Comparison of ENCODE assay signal across 22 mouse cellular contexts in genomic region chr2:12115479-12115878, GRCm38 (mm10).
"Had no signal": no experiment of that assay in that cellular context is flagged by ENCODE, and none has a peak within 500 bp of the region (broad histone marks: within the 10 kb centered on the region; RNA-seq: fewer than 3 reads in every experiment).

No protein-coding gene starts in this region.

- H3K9ac ChIP-seq: liver, embryonic 14.5 days; neural tube, embryonic 12.5 days; neural tube, embryonic 15.5 days; stomach, embryonic 15.5 days had no signal

- ATAC-seq: intestine, postnatal 0 days had no signal

- H3K4me3 ChIP-seq: layer of hippocampus, adult 2 months; left cerebral cortex, adult 2 months; neural tube, embryonic 12.5 days; neural tube, embryonic 15.5 days; stomach, embryonic 15.5 days had no signal

- DNase-seq: kidney, adult 9 months; kidney, postnatal 25 days; layer of hippocampus, adult 9-11 months; lung, adult 18-20 months; lung, postnatal 14 days; midbrain, embryonic 14.5 days; right cerebral cortex, adult 18-20 months; right cerebral cortex, postnatal 14 days; spleen, adult 18-20 months; thymus, adult 2 months; thymus, postnatal 14 days; thymus, postnatal 4 days had no signal

- H3K27me3 ChIP-seq: neural tube, embryonic 12.5 days; neural tube, embryonic 15.5 days; stomach, embryonic 15.5 days had no signal

- H3K4me2 ChIP-seq: liver, embryonic 11.5 days; midbrain, embryonic 11.5 days; neural tube, embryonic 12.5 days; neural tube, embryonic 15.5 days; stomach, embryonic 15.5 days had no signal

- H3K4me1 ChIP-seq: neural tube, embryonic 12.5 days; neural tube, embryonic 15.5 days; stomach, embryonic 15.5 days had no signal

- H3K9me3 ChIP-seq: neural tube, embryonic 12.5 days; neural tube, embryonic 15.5 days; stomach, embryonic 15.5 days had no signal

- H3K27ac ChIP-seq: layer of hippocampus, adult 2 months; left cerebral cortex, adult 2 months; liver, embryonic 14.5 days; macrophage; neural tube, embryonic 12.5 days; neural tube, embryonic 15.5 days; stomach, embryonic 15.5 days had no signal

- H3K36me3 ChIP-seq: neural tube, embryonic 12.5 days; neural tube, embryonic 15.5 days; stomach, embryonic 15.5 days had no signal
